Mouse (Mus musculus) hindbrain, embryonic 15.5 days (tissue): ENCODE results near the gene Ddx17. TPM values are rescaled to one million over a fixed set of nuclear protein-coding genes. Genes with fewer than 3 reads are reported as not detected.

Experiments used
- ATAC-seq: fragments of 200-750 bp; cut with Nextera tagmentation; 2 replicates; pipeline ENCODE4 v1.8.0; 2017; ENCODE audit warnings: low read depth, moderate number of reproducible peaks, moderate TSS enrichment; ENCODE audit not compliant: low FRiP score
- H3K27ac ChIP-seq: fragments of 300-500 bp; sonication (generic); replicated peaks from 2 replicates; pipeline ENCODE4 v1.5.1; 2015; ENCODE audit warnings: mild to moderate bottlenecking, inconsistent platforms
- H3K27me3 ChIP-seq: fragments of 300-500 bp; sonication (generic); 2 replicates; pipeline ENCODE4 v1.6.1; 2015; ENCODE audit warnings: control low read depth, inconsistent platforms
- H3K36me3 ChIP-seq: fragments of 300-500 bp; sonication (generic); 2 replicates; pipeline ENCODE4 v1.6.1; 2015; ENCODE audit warnings: control low read depth, inconsistent platforms
- H3K4me1 ChIP-seq: fragments of 300-500 bp; sonication (generic); replicated peaks from 2 replicates; pipeline ENCODE4 v1.6.1; 2015; ENCODE audit warnings: control low read depth, inconsistent platforms
- H3K4me2 ChIP-seq: fragments of 300-500 bp; sonication (generic); 2 replicates; pipeline ENCODE4 v1.6.1; 2015; ENCODE audit warnings: moderate library complexity, mild to moderate bottlenecking, inconsistent platforms
- H3K4me3 ChIP-seq: fragments of 300-500 bp; sonication (generic); 2 replicates; pipeline ENCODE4 v1.5.1; 2015; ENCODE audit warnings: mild to moderate bottlenecking, inconsistent platforms
- H3K9ac ChIP-seq: fragments of 300-500 bp; sonication (generic); 2 replicates; pipeline ENCODE4 v1.6.1; 2015; ENCODE audit warnings: inconsistent platforms
- H3K9me3 ChIP-seq: fragments of 300-500 bp; sonication (generic); 2 replicates; pipeline ENCODE4 v1.6.1; 2016; ENCODE audit warnings: control low read depth, inconsistent platforms
- WGBS: fragments of 180-500 bp; shearing (Covaris S2); methylation state at CpG from one replicate; pipeline ENCODE4 v1.1.7; 2015; 5-methylcytosine and 5-hydroxymethylcytosine counted together
- microRNA-seq: library from miRNA; unstranded; fragments of <30 nt; microRNA quantifications from one replicate; pipeline ENCODE4, GENCODE M21; 2016
- polyA plus RNA-seq: library from polyadenylated mRNA; unstranded; fragments of >200 nt; fragmentation: Nextera tagmentation; extraction: Ambion mirVana; gene quantifications from 2 replicates; pipeline ENCODE4 v1.2.1, GENCODE M21; 2015

The Ddx17 gene
- polyA plus RNA-seq, 1 experiment from 2014 or later = 47.2 TPM

GRCm38 (mm10) chr15:79502891-79503341 lies 43.6 kb downstream of the Ddx17 start:
- Histone ChIP-seq H3K4me1 (peaks cover 21% of the 10 kb centered on the region), H3K9ac (no peak overlapping the region), H3K4me2 (no peak overlapping the region), H3K27ac (no peak overlapping the region), H3K4me3 (no peak overlapping the region), H3K36me3 (no peaks in the 10 kb centered on the region), H3K27me3 (peaks cover 63% of the 10 kb centered on the region), H3K9me3 (no peaks in the 10 kb centered on the region)
- WGBS = 19% methylated on average over 18 of the region's 18 CpGs
- ATAC-seq = no peak

GRCm38 (mm10) chr15:79500110-79500509 lies 46.4 kb downstream of the Ddx17 start:
- H3K27me3 ChIP-seq = peaks cover 42% of the 10 kb centered on the region
- H3K9ac ChIP-seq = no peak overlapping the region
- peaks cover 7% of the 10 kb centered on the region for H3K4me1 ChIP-seq
- 68% methylated on average over 17 of the region's 17 CpGs for WGBS
- no peaks in the 10 kb centered on the region for H3K36me3 ChIP-seq
- ATAC-seq = no peak
- H3K27ac ChIP-seq = no peak overlapping the region
- no peak overlapping the region for H3K4me2 ChIP-seq
- no peak overlapping the region for H3K4me3 ChIP-seq
- H3K9me3 ChIP-seq = no peaks in the 10 kb centered on the region

- ATAC-seq = no peak
- Histone ChIP-seq H3K36me3 (no peaks in the 10 kb centered on the region), H3K27me3 (0 out of 2 replicates have a peak, but pooled peaks cover 5% of the 10 kb centered on the region), H3K9me3 (no peaks in the 10 kb centered on the region), H3K27ac (no peak overlapping the region), H3K9ac (no peak overlapping the region), H3K4me3 (no peak overlapping the region), H3K4me2 (peak overlapping the region; percentile 20), H3K4me1 (peaks cover 10% of the 10 kb centered on the region; the same call in 1 of the 2 replicates)
- 47% methylated on average over 18 of the region's 18 CpGs for WGBS
Observed at GRCm38 (mm10) chr15:79493527-79493926, 53.0 kb downstream of the Ddx17 start.

GRCm38 (mm10) chr15:79489463-79489862 lies 57.1 kb downstream of the Ddx17 start:
- Histone ChIP-seq H3K4me2 (no peak overlapping the region), H3K9ac (no peak overlapping the region), H3K27ac (no peak overlapping the region), H3K4me3 (no peak overlapping the region), H3K4me1 (peaks cover 10% of the 10 kb centered on the region; the same call in 1 of the 2 replicates), H3K27me3 (0 out of 2 replicates have a peak, but pooled peaks cover 3% of the 10 kb centered on the region), H3K9me3 (no peaks in the 10 kb centered on the region), H3K36me3 (no peaks in the 10 kb centered on the region)
- ATAC-seq = no peak
- 51% methylated on average over 11 of the region's 11 CpGs for WGBS

- Histone ChIP-seq H3K36me3 (no peaks in the 10 kb centered on the region), H3K9ac (no peak overlapping the region)
- ATAC-seq = no peak
Observed at GRCm38 (mm10) chr15:79481181-79481688, 65.3 kb downstream of the Ddx17 start.

More at GRCm38 (mm10) chr15:79481181-79481688, 65.3 kb downstream of the Ddx17 start:
- Histone ChIP-seq H3K4me2 (no peak overlapping the region), H3K4me1 (0 out of 2 replicates have a peak, but pooled peaks cover 4% of the 10 kb centered on the region), H3K27ac (no peak overlapping the region), H3K9me3 (no peaks in the 10 kb centered on the region), H3K27me3 (0 out of 2 replicates have a peak, but pooled peaks cover 6% of the 10 kb centered on the region), H3K4me3 (no peak overlapping the region)
- WGBS = 15% methylated on average over 15 of the region's 15 CpGs

Small RNAs within 50 kb of the gene (microRNA-seq; reads per million reads assigned to microRNA genes)
- gene Gm27903 = not detected

Other genes starting within 250 kb of the Ddx17 start
- gene Pla2g6, start 218.4 kb downstream of the Ddx17 start, polyA plus RNA-seq = 27.1 and 32.5 TPM in 2 replicates
- gene Maff, start 200.1 kb downstream of the Ddx17 start, polyA plus RNA-seq = 1.00 and 1.0 TPM in 2 replicates
- gene Tmem184b, start 143.2 kb downstream of the Ddx17 start, polyA plus RNA-seq = 45.7 and 51.6 TPM in 2 replicates
- gene Csnk1e, start 91.2 kb downstream of the Ddx17 start, polyA plus RNA-seq = 229 and 234 TPM in 2 replicates
- not detected in 2 replicates for gene Kcnj4, start 41.5 kb downstream of the Ddx17 start, polyA plus RNA-seq
- gene Kdelr3, start 30.3 kb downstream of the Ddx17 start, polyA plus RNA-seq = 12.0 and 13.1 TPM in 2 replicates
- gene Dmc1, start 58.4 kb upstream of the Ddx17 start, polyA plus RNA-seq = 0.49 and 1.0 TPM in 2 replicates
- 4.5 and 4.9 TPM in 2 replicates for gene Fam227a, start 112.2 kb upstream of the Ddx17 start, polyA plus RNA-seq
- gene Cby1, start 112.5 kb upstream of the Ddx17 start, polyA plus RNA-seq = 91.4 and 94.3 TPM in 2 replicates
- gene Tomm22, start 124.1 kb upstream of the Ddx17 start, polyA plus RNA-seq = 224 and 236 TPM in 2 replicates
- gene Josd1, start 141.2 kb upstream of the Ddx17 start, polyA plus RNA-seq = 23.2 and 24.5 TPM in 2 replicates
- gene Gtpbp1, start 144.1 kb upstream of the Ddx17 start, polyA plus RNA-seq = 49.4 and 50.1 TPM in 2 replicates
- 6.4 and 7.2 TPM in 2 replicates for gene Sun2, start 195.8 kb upstream of the Ddx17 start, polyA plus RNA-seq
- 68.7 and 69.6 TPM in 2 replicates for gene Dnal4, start 231.1 kb upstream of the Ddx17 start, polyA plus RNA-seq